Mouse (Mus musculus): Measurements from ENCODE around the gene Acvr1c.

Gene Acvr1c

DNA sequence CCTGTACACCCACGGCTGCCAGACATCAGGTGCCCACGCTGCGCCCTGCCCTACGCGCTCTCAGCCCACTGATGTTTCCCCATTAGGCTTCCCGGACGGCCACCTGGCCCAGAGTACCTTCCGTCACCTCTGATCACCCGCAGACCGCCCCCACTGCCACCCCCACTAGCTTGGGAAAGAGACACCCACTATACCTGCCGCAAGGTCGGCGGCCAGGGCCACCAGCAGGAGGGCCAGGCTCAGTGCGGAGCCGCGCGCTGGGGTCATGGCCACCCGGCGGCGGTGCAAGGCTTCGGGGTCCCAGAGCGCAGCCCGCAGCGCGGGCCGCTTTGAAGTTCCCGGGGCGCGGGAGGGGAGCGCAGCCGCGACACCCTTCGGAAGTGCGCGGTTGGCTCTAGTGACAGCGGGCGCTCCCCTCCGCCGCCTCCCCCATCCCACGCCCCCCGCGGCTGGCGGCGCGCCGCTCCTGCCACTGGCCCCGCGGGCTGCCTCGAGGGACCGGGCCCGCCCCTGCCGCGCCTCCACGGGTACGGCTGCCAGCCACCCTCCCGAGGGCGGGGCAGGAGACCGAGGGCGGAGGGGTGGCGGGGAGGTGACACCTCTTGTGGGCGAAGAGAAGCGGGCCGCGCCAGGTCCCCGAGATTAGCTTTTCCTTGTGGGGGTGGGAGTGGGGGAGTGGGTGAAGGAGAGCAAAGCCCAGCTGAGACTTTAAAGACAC lies at the start of gene Acvr1c:
Gene Acvr1c (minus strand): TSS at position 482 of the 718 bp plus-strand sequence.
- peak; percentile 14 for DNase-seq

DNA sequence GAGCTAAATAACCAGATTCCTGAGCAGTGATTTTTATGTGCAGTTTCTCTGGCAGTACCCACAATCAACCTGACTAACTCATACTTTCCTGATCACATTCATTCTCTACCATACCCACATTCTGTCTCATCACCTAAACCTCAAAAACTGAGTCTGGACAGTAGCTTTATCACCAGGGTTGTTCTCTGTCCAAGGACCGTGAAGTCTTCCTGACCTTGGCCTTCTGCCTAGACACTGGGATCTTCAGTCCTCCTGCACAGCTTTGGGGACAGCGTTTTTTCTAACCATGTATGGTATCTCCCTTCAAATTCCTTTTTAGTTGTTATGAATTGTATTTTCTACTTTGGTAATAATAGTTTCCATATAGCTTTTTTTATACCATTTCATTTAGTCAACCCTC lies 45.8 kb upstream of the Acvr1c start:
- no peak for DNase-seq

DNA sequence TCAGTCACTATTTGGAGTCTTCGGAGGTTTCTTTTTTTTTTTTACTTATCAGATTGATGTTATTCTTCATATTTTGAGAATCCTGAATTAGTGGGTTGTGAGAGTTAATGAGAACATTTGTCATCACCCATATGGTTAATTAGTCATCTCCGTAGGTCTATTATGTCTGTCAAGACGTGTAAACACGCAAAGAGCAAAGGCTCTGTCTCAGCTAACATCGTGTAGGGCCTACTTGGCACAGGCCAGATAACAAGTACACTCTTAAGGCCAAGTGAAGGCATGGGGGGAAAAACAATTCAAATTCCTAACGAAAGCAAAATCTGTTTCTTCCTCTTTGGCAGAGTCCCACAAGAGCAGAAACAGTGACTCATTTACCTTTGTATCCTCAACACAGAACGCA lies 30.9 kb upstream of the Acvr1c start:
- DNase-seq, result no peak

- DNase-seq, result no peak
These were observed 22.3 kb upstream of the Acvr1c start for GRCm38 (mm10) chr2:58380020-58380419.

DNA sequence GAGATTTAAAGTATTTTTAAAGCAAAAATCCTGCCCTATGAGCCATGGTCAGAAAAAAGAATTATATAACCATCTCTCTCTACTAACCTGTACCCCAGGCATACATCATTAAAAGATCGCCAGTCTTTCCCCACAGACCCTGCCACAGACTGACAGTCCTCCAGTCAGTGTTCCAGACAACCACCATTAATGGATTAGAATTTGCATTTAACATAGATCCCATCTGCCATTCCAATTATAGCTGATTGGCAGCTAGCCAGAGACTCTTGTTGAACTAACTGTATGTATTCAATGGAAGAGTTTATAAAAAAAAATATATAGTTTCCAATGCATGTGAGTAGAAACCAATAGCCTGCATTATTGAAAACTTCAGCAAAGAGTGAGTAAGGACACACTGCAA lies 21.8 kb upstream of the Acvr1c start:
- DNase-seq, result no peak

DNA sequence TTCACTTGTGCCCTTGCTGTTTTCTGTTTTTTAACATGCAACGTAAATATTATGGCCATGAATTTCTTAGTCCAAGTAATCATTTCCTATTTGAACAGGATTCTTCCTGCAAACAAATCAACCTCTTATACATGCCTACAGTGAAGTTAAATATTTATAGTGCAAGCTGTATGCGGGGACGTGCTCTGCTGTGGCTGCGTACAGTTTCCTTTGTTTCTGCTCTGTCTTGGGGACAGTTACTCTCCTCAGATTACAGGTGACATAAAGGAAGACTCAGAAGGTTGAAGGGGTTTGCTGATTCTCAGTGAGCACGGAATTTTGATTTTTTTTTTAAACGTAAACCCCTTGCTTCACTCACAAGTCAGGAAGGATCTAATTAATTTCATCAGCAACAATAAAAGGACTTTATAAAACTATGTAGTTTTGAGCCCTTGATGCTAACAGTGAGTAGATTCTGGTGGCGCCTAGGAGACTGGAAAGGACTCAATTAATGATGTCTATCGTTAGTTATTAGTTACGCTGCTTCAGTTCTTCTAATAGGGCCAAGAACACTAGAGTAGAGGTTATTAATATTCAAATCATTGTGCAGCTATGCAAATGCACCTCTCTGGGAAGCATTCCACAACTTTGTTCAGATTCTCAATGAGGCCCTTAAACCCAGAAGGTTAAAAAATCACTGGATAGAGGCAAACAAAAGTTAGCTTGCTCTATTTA lies 19.9 kb upstream of the Acvr1c start:
- no peak for DNase-seq

DNA sequence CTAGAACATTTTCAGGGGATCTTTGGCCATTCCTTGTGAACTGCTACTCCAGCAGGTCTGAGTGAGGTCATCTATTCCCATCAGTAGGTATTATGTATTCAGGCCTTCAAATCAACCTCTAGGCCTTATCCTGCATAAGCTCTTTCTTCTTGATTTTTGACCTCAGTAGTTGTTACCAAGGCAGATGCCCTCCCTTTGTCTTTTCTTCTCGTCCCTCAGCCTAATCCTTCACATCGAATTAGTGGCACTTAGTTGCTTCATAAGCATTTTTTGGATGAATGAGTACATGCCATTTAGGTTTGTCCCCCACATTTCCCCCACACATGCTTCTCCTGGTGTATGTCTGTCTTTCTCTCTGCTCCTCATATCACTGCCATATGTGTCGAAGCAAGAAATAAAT lies 8.5 kb upstream of the Acvr1c start:
- DNase-seq, result no peak

DNA sequence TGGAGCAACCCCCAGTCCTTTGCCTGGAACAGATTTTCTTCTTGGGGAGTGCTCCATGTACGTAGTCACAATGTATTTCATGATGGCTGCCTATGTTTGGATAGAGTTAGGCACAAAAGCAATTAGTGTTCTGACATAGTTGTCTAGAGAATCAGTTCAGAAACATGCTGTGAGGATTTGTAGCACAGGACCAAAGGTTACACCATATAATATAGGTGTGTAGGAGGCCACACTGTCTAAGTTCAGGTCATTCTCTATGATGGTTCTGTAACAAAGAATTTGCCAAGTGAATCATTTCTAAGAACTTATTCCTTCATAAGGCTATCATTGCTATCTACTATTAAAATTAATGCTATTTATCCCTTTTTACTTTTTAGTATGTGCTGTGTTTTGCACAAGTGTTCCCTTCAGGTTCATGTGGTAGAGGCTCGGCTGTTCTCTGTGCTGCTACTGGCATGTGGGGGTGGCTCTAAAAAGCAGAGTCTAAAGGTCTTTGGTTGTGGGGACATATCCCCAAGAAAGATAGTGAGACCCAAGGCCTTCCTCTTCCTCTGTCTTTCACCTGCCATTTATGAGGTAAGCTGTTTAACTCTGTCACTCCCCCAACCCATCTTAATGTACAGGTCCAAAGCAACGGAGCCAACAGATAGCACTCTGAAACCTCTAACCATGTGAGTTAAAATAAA lies 3.8 kb upstream of the Acvr1c start:
- DNase-seq, result no peak

GRCm38 (mm10) chr2:58358132-58358460 lies 401 bp upstream of the Acvr1c start:
- DNase-seq, result no peak

DNA sequence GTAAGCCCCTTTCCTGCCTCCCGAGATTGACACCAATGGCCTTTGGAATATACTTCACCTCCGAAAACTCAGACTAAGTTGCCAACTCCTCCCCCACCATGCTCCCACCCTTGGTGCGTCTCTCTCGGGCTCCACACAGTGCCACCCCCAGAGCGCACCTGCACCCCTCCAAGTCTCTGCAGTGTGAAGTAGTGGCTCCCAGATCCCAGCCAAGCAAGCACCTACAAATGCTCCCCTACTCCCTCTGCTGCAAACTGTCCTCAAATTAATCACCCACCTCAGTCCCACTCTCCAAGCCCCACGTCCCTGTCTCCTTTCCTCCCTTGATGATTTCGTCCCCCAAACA lies 654 bp downstream of the Acvr1c start:
- no peak for DNase-seq

- DNase-seq, result no peak
These were observed 3.3 kb downstream of the Acvr1c start for GRCm38 (mm10) chr2:58354389-58354788.

DNA sequence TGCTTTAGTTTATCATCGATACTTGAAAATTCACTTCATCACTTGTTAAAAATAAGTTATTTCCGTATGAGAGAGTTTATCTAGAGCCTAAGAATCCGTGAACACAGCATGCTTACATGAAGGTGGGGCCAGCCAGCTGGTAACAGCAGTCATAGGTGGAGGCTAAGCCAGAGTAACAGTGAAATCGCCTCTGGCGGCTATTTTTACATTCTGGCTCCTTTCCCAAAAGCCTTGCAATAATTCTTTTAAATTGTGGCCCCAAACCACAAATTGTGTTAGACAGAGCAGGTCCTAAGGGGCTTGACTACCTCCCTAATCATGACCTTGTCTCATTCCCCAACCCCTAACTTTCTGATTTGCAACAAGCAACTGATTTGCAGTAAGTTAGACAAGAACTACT lies 4.8 kb downstream of the Acvr1c start:
- DNase-seq, result no peak

DNA sequence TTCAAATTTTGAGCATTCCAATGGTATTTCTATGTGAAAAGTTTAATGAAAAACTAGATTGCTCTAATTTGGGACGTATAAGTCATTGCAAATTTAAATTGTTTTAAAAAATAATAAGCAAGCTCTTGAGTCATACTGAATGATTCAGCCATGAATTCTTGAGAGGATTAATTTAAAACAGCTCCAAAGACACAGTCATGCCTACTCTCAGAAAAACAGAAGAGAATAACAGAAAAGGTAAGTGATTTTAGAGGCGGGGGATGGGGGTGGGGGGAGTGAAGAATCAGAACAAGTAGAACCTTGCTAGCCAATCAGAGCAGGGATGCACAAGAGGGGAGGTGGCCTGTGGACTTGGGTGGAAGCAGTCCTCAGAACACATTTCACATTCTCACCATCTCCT lies 7.0 kb downstream of the Acvr1c start:
- DNase-seq, result no peak

- no peak for DNase-seq
These were observed 21.0 kb downstream of the Acvr1c start for GRCm38 (mm10) chr2:58336730-58337129.

DNA sequence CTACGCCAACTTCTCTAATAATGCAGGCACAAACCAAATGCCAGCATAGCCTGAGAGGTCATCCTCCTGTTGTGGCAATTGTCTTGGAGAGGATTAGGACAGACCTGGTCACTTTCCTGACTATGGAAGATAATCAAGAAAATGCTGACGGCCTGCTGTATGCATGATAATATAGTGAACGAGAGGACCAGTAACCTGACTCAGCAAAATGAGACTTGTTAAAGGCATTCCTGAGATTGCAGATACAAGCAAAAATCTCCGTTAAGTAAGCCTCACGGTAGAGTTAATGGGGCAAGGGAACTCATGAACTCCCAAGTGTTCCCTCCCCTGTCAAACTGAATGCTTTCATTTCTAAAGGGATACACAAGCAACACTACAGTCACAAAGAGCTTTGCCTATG lies 28.1 kb downstream of the Acvr1c start:
- DNase-seq, result no peak

- DNase-seq, result no peak
These were observed 33.4 kb downstream of the Acvr1c start for GRCm38 (mm10) chr2:58324118-58324901.

DNA sequence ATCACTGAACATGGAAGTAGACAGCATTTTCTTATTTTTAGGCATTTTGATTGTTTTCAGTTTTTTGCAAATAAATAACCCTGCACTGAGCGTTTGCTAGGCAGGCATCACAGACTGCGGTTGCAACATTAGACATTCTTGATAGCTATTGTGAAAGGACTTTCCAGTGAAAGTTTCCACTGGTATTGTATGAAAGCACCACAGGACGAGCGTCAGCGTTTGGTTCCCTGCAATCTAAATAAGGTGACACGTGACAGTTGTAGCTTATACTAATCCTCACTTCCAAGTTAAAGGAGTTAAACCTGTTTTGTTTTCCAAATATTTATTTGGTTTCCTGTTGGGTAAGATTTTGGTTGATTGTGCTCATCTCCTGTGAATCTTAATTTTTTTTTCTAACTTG lies 34.4 kb downstream of the Acvr1c start:
- no peak for DNase-seq

DNA sequence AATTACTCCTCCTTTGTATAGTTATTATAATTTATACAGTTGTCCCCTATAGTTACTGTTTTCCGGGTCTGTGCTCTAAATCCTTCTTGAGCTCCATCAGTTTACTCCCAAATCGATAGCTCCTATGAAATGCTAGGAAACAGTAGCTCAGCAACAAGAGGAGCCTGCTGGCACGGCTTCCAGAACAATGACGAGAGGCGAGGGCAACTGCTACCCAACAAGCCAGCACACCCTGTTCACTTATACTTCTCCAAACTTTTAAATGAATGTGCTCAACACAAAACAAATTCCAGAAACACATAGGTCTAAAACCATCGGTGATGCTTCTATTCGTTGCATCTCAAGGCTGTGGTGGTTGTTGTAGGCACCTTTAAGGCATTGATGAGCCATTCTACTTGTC lies 41.5 kb downstream of the Acvr1c start:
- no peak for DNase-seq

DNA sequence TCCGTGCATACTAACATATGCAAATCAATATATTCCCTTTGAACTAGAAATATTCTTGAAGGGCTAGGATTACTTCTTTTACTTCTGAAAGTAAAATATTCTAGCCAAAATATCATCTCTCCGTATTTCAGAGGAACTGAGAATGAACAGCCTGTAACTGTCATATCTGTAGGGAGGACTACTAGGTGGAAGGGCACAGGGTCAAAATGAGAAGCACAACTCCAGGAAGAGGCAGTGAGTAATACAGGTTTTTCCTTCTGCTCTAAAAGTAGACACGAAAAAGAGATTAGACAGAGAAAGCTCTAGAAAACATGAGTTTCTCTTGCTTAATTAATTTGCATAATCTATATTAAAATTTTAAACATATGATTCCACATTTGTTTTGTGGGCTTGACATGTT lies 48.0 kb downstream of the Acvr1c start:
- no peak for DNase-seq

DNA sequence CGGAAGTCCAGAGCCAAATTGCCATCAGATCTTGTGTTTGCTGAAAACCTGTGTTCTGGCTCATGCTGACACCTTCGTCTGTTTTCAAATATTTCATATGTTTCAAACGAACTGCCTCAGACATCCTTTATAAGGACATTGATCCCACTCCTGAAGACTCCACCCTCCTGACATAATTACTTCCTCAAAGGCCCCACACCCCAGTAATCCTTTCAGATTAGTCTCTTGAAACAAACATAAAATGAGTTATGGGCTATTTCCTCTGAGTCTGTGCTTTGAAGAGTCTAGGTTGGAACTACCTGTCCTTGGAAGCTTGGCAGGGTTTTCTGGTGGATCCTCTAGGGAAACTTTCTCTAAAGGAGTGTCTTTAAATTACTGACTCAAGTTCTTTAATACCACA lies 53.2 kb downstream of the Acvr1c start:
- DNase-seq, result no peak

DNA sequence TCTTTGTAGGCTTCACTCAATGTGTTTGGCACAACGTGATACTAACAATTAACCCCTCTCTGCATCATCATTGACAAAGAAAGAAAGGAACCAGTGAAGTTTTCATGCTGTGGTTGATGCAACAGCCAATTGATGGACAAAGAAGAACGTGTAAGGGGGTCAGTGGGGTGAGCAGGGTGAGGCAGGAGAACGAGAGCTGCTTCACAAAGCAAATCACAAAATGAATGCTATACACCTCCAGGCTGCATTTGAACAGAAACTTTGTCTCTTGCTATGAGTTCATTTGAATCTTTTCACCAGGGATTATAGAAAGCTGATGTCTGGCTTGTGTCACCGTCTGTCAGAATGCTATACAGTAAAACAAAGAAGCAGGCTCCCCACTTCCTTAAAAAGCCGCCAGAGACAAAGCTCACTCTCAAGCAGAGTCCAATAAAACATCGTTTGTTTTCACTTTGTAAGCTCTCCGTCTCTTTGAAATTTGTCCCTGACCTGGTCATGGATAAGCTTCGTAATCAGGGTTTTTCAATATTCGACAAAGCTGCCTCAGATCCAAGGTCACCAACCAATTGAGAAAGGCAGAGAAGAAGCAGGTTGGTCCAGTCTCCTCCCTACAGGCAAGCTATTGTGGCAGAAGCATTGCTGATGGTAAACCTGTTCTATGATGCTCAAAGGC lies 67.8 kb downstream of the Acvr1c start:
- no peak for DNase-seq

DNA sequence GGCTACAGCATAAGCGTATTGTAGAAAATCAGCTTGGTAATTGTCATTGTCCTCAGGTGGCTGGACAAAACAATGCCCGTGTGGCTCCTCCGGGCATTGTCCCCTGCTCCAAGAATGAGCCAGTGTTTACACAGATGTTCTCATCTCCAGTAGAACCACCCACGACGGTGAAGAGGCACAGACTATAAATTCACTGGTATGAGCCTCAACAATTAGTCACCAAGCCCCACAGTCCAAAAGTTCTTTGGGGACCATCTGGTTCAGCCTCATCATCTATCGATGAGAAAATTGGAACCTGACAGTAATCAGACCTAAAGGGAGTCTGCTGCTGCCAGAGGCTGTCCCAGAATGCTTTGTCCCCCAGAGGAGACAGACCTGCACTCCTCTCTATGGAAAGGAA lies 68.4 kb downstream of the Acvr1c start:
- DNase-seq, result no peak

All from kidney, adult 9 months (tissue).